Mouse (Mus musculus) cerebellum, postnatal 36 days (tissue): ENCODE results near the gene Wnt8b.
"Not testable (repeated sequence)": the region's sequence is repeated elsewhere in the genome, so short reads cannot be mapped to it uniquely, and the experiment has no call there.

Experiments
- DNase-seq, 2 experiments: peaks; one replicate each; pipeline ENCODE4 v3.0.0; 2021 to 2022; ENCODE audit warnings: mixed read lengths in 2 of 2

The Wnt8b gene

GRCm38 (mm10) chr19:44493128-44493527 is at the start of gene Wnt8b:
Wnt8b (plus strand) TSS chr19:44493472.
- no peak for DNase-seq

GRCm38 (mm10) chr19:44445755-44446154 is 47.5 kb upstream of the Wnt8b start:
- no peak for DNase-seq

DNA sequence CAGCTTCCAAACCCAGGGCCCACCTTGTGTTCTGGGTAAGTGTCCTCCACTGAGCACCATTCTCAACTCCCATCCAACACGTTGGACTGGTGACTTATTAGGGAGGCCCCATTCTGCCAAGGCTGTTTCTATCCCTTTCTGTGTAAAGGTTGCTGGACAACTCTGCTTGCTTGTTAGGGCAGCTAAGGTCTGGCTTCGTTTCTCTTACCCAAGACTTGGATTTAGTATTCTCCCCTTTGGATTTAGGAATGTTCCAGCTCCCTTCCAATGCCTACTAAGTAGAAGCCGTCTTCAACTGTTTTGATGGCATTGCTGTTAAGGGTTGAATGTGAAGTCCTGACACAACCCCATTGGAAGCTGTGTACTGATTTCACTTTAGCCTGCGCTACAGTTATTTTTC is 45.3 kb upstream of the Wnt8b start:
- no peak for DNase-seq

DNA sequence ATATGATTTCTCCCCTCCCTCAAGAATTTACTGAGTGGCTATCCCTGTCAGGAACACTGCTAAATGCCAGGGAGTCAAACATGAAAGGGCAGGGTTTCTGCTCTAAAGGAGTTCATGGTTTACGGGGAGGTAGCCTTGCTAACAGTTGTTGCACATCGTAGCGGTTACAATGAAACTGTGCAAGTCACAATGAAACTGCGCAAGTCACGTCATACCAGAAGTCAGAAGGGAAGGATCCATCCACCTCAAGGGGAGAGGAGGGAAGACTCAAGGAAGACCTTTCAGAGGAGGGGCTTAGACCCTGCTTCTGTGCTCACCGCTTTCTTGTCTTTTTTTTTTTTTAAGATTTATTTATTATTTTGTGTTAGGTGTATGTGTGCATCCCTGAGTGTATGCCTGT is 38.4 kb upstream of the Wnt8b start:
- DNase-seq: no peak

DNA sequence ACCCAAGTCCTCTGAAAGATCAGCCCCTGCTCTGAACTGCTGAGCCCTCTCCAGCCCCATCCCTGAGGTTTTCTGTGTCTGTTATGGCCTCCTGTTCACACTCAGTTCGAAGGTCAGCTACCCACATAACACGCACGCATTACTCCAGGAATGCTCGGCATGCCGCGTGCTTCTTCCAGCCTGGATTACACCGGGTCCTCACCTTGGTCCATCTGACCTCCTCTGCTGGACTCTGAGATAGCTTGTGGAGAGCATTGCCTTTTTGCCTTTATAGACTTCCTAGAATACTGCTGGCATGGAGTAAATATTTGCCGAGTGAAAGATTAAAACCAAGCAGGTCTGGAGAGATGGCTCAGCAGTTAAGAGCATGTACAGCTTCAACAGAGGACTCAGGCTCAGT is 37.9 kb upstream of the Wnt8b start:
- DNase-seq: no peak

GRCm38 (mm10) chr19:44457359-44458055 is 35.8 kb upstream of the Wnt8b start:
- no peak for DNase-seq

GRCm38 (mm10) chr19:44458696-44459095 is 34.6 kb upstream of the Wnt8b start:
- DNase-seq: peak; percentile 56 to 66

GRCm38 (mm10) chr19:44460441-44460840 is 32.8 kb upstream of the Wnt8b start:
- DNase-seq: no peak

GRCm38 (mm10) chr19:44461500-44461899 is 31.8 kb upstream of the Wnt8b start:
- no peak for DNase-seq

DNA sequence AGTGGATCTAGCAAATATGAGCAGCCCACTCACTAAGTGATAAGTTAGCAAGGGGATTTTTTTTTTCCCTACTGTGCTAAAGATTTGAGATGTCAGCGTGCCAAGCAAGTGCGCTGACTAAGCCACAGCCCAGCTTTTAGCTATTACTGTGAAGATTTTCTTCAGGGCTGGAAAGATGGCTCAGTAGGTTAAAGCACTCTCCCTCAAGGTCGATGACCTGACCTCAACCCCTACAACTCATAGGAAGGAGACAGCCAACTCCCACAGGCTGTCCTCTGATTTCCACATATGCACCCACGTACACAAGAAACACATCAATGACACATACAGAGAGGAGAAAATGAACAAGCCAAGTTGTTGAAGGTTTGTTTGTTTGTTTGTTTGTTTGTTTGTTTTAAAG is 31.1 kb upstream of the Wnt8b start:
- no peak for DNase-seq

DNA sequence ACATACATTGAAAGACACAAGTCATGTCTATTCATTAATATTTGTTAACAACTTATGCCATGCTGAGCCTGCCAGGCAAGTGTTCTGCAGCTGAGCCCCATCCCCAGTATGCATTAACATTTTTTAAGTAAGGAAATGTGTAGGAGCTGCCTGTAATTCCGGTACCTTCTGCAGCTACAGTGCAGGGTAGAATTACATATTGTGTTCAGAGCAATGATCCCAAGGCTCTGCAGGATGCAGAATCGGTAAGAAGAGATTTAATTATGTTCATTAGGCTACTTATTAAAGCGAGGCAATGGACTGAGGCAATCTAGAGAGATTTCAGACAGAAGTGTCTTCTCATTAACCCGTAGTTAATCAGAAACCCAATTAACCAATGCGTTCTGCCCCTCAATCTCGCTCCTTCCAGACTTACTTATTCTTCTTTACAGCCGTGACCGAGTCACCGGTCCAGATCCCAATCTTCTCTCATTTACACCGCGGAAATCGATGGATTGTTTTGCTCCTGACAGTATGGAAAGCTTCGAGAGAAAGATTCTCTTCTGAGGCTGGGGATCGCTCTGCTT is 27.2 kb upstream of the Wnt8b start:
- DNase-seq: not testable (repeated sequence)

DNA sequence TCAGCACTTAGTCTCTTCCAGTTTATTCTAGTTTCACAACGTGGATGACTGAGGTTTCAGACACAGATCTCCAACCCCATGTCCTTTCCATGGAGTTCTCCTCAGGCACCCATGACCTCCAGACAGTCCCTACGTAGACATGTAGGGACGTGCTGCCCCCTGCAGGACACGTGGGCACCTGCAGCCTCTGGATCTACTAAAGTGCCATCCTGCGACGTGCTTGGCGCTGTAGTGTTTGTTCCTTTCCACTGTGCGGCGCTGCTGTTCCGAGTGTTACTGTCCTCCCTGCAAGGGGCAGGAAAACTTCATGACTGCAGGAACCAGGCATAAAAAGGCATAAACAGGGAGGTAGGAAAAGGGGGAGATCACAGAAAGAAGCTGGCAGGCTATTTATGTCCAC is 19.1 kb upstream of the Wnt8b start:
- DNase-seq: peak; percentile 75 to 78

DNA sequence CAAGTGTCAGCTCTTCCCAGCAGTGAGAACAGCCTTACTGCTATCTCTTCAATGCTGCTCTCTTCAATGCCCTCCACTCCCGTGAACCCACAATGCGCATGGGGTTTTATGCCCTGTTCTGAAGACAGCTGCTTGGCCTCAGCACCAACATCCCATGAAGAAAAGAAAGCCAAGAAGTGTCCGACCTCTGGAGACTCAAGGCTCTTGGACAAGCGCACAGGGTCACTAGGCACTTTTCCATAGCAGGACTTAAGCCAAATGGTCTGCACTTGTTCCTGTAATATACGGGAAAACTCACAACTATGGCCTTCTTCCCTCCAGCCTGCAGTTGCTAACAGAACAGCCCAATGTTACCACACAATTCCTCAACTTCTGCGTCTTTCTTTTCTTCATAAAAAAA is 18.0 kb upstream of the Wnt8b start:
- no peak for DNase-seq

- no peak for DNase-seq
Measured at GRCm38 (mm10) chr19:44476541-44476940, 16.7 kb upstream of the Wnt8b start.

DNA sequence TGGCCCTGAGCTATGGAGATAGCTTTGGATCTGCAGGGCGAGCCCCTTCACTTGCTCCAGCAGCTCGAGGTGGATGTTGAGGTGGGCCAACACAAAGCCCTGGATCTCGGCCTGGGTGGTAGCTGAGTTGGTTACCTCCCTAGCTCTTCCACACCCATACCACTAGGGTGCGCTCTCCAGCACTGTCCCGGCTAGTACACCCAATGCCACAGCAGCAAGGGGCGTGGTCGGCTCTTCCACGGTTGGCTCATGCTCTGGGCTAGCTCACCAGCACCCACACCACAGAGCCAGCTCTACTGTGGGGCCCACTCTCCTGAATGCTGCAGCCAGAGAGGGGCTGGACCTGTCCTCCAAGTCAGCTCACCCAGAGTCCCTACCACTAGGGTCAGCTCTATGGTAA is 6.0 kb upstream of the Wnt8b start:
- peak in 1 of 2 experiments; percentile 7 for DNase-seq

- DNase-seq: no peak
Measured at GRCm38 (mm10) chr19:44496511-44496910, 3.2 kb downstream of the Wnt8b start.

DNA sequence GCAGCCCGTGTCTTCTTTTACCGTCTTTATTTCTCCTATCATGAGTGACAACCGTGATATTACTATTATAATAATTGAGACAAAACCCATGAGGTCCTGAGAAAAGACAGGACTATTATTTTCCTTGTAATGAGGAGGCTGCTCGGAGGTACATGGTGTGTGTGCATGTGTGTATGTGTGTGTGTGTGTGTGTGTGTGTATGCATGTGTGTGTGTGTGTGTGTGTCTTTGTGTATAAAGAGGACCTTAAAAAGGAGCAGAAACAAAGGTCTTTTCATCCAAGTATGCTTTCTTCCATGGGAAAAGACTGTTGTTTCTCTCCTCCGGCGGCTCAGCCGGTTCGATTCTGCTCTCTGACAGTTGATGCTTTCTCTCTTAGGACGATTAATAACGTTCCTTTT is 3.7 kb downstream of the Wnt8b start:
- DNase-seq: no peak

- no peak for DNase-seq
Measured at GRCm38 (mm10) chr19:44498936-44499335, 5.7 kb downstream of the Wnt8b start.

GRCm38 (mm10) chr19:44500240-44500639 is 7.0 kb downstream of the Wnt8b start:
- no peak for DNase-seq

DNA sequence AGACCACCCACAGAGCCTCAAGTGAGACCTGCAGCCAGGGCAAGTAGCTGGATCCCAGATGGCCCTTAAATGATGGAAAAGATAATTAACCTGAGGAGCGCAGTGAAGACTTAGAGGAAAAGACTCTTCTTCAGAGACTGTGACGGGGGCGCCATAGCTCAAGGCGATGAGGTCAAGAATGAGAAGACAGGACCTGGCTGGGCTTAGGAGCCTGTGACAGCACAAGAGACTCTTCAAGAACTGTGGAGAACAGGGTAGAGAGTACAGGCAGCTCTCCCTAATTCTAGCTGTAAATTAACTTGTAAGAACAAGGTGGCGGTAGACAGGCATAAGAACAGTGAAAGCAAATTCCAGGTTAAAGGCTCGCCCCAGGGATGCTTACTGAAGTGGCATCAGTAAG is 8.7 kb downstream of the Wnt8b start:
- no peak for DNase-seq

- no peak for DNase-seq
Measured at GRCm38 (mm10) chr19:44502741-44503140, 9.5 kb downstream of the Wnt8b start.

DNA sequence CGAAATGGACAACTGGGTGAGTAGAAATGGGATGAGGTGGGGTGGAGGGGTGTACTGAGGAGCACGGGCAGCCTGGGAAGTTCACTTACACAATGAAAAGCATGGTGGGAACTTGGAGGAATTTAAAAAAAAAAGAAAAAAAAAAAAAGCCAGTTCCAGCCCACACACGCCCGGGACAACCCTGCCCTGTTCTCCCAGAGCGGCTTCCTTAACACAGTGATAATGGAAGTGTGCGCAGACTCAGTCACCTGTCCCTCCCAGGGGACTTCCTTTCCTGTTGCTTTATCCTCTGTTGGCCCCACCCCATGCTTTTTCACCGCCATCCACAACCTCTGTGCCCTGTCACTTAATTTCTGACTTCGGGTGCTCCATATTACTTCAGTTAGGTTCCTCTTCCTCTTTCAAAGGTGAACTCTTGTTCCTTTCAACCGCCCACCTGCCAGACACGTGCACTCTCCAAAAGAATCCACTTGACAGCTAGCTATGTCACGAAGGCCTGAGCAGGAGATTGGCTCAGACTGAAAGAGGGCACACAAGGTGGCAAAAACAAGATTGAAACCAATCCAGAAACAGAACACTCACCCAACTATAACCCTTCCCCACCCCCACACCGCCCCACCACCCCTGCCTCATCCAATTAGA is 17.4 kb downstream of the Wnt8b start:
- no peak for DNase-seq

- DNase-seq: no peak
Measured at GRCm38 (mm10) chr19:44511451-44512231, 18.4 kb downstream of the Wnt8b start.

GRCm38 (mm10) chr19:44512601-44513000 is 19.3 kb downstream of the Wnt8b start:
- no peak for DNase-seq
